Mouse (Mus musculus): ENCODE results near the gene Cactin. TPM values are rescaled to one million over a fixed set of nuclear protein-coding genes. Genes with fewer than 3 reads are reported as not detected.

Cactin gene
- total and polyA plus RNA-seq, 2 experiments from 2014 or later: 13.7 to 14.3 TPM

GRCm38 (mm10) chr10:81356352-81356990 is 35.6 kb downstream of the Cactin start:
- WGBS: 57% methylated on average over 12 of the region's 12 CpGs

DNA sequence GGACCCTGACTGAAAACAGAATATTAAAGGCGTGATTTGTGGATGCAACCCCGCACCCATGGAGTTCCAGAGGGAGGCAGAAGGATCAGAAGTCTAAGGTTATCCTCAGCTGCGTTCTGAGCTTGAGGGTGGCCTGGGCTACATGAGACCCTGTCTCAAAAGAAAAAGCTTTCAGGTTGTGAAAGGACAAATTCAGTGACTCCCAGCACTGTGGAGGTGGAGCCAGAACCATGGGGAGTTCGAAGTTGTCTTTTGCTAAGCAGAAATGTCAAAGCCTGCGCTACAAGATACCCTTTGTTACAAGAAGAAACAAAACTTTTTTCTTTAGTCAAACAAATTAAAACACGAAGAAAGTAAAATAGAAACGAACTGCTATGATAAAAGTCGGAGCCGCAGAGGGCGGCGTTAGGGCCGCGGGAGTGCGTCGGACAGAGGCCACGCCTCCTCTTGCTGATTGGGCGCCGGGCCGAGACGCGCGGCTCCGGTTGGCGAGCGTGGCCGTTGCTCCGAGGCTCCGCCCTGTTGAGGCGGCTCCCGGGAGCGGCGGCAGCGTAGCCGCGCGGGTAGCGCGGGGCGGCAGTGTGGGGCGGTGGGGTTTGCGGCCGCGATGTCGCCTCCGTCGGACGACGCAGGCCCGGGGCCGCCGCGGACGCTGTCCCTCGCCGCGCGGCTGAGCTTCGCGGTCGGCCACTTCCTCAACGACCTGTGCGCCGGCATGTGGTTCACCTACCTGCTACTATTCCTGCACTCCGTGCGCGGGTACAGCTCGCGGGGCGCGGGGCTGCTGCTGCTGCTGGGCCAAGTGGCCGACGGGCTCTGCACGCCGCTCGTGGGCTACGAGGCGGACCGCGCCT is 36.3 kb downstream of the Cactin start, which contains the start of gene Mfsd12:
TSS of gene Mfsd12 (plus strand) at position 501 of the 854 bp plus-strand sequence.
- Histone ChIP-seq H3K27ac (ENCODE audit: low read depth) (peak within 1 kb of the TSS; percentile 63), H3K9me3 (replicated peaks; ENCODE audit: control insufficient read depth, low read length) (no peaks in the 10 kb centered on the region), H3K27me3 (ENCODE audit: control insufficient read depth, insufficient read depth, low read length) (no peaks in the 10 kb centered on the region), H3K4me2 (ENCODE audit: low read depth, low read length) (peak within 1 kb of the TSS; percentile 99), H3K4me1 (ENCODE audit: control insufficient read depth, insufficient read depth) (peaks cover 13% of the 10 kb centered on the region), H3K4me3 (ENCODE audit: low read depth, low read length) (peak within 1 kb of the TSS; percentile 76), H3K9ac (replicated peaks; ENCODE audit: low read depth, low read length) (peak within 1 kb of the TSS; percentile 80), H3K36me3 (replicated peaks; ENCODE audit: control insufficient read depth, insufficient read depth, low read length) (0 out of 2 replicates have a peak, but pooled peaks cover 6% of the 10 kb centered on the region)
- TF ChIP-seq EP300 (IDR thresholded peaks at IDR 0.05; ENCODE audit: low read depth) (no peak), CTCF (IDR thresholded peaks at IDR 0.05; ENCODE audit: low read depth) (no peak)
- ATAC-seq (ENCODE audit: insufficient read depth, low read depth) (peak; percentile 89), DNase-seq (ENCODE audit: low spot score) (peak; percentile 86)
- WGBS: 2% methylated on average over 77 of the region's 79 CpGs

More at GRCm38 (mm10) chr10:81356352-81356990, 35.6 kb downstream of the Cactin start:
- Histone ChIP-seq H3K27ac (ENCODE audit: low read depth) (no peak overlapping the region), H3K4me3 (ENCODE audit: low read depth, low read length) (0 out of 2 replicates have a peak overlapping the region, but pooled peaks have one; percentile 76), H3K9me3 (replicated peaks; ENCODE audit: control insufficient read depth, low read length) (no peaks in the 10 kb centered on the region), H3K36me3 (replicated peaks; ENCODE audit: control insufficient read depth, insufficient read depth, low read length) (0 out of 2 replicates have a peak, but pooled peaks cover 6% of the 10 kb centered on the region), H3K9ac (replicated peaks; ENCODE audit: low read depth, low read length) (no peak overlapping the region), H3K4me1 (ENCODE audit: control insufficient read depth, insufficient read depth) (peaks cover 10% of the 10 kb centered on the region), H3K27me3 (ENCODE audit: control insufficient read depth, insufficient read depth, low read length) (no peaks in the 10 kb centered on the region), H3K4me2 (ENCODE audit: low read depth, low read length) (peak overlapping the region; percentile 99; the same call in 1 of the 2 replicates)
- no peak for DNase-seq (ENCODE audit: low spot score)
- ATAC-seq (ENCODE audit: insufficient read depth, low read depth): no peak
- TF ChIP-seq EP300 (IDR thresholded peaks at IDR 0.05; ENCODE audit: low read depth) (no peak), CTCF (IDR thresholded peaks at IDR 0.05; ENCODE audit: low read depth) (no peak)

DNA sequence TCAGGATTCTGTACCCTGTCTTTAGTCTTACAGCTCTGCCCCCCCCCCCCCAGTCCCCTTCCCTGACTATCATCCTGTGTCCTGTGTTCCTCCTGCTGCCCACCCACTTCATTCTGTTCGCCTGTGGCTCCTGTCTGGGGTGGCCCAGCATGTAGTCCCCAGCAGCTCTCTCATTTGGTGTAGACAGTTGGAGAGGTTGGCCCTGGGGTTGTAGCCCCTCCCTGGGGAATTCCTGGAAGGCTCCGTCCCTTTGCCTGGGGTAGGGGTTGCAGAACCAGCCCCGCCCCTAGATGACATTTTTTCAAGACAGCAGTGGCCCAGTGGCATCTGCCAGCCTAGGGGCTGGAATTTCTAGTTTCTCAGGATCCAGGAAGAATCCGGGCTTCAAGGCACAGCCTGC is 37.3 kb downstream of the Cactin start:
- ATAC-seq (ENCODE audit: insufficient read depth, low read depth) (no peak), DNase-seq (ENCODE audit: low spot score) (no peak)
- H3K4me3 ChIP-seq (ENCODE audit: low read depth, low read length): peak overlapping the region; percentile 76
- 0 out of 2 replicates have a peak, but pooled peaks cover 6% of the 10 kb centered on the region for H3K36me3 ChIP-seq (replicated peaks; ENCODE audit: control insufficient read depth, insufficient read depth, low read length)
- H3K27ac ChIP-seq (ENCODE audit: low read depth): peak overlapping the region; percentile 63; the same call in 1 of the 2 replicates
- peak overlapping the region; percentile 99 for H3K4me2 ChIP-seq (ENCODE audit: low read depth, low read length)
- 22% methylated on average over 4 of the region's 4 CpGs for WGBS
- peaks cover 20% of the 10 kb centered on the region for H3K4me1 ChIP-seq (ENCODE audit: control insufficient read depth, insufficient read depth)
- peak overlapping the region; percentile 80 for H3K9ac ChIP-seq (replicated peaks; ENCODE audit: low read depth, low read length)
- TF ChIP-seq CTCF (IDR thresholded peaks at IDR 0.05; ENCODE audit: low read depth) (no peak), EP300 (IDR thresholded peaks at IDR 0.05; ENCODE audit: low read depth) (no peak)
- H3K9me3 ChIP-seq (replicated peaks; ENCODE audit: control insufficient read depth, low read length): no peaks in the 10 kb centered on the region
- no peaks in the 10 kb centered on the region for H3K27me3 ChIP-seq (ENCODE audit: control insufficient read depth, insufficient read depth, low read length)

DNA sequence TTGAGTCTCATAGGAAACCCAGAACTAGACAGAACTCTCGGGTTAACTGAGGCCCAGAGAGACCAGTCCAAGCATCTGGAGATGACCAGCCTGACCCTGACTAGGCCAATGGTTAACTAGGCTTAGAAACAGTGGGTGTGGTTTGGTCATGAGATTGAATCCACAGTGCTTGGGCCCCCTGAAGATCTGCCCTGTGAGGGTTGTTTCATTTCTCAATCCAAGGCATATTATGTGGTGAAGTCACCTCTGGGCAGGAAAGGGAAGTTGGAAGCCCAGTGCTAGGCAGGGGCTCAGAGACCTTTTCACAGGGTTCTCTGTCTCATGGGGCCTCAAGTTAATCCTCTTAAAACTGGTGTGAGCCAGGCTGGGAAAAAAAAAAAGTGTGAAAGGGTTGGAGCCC is 37.9 kb downstream of the Cactin start:
- peaks cover 25% of the 10 kb centered on the region for H3K4me1 ChIP-seq (ENCODE audit: control insufficient read depth, insufficient read depth)
- H3K36me3 ChIP-seq (replicated peaks; ENCODE audit: control insufficient read depth, insufficient read depth, low read length): 0 out of 2 replicates have a peak, but pooled peaks cover 6% of the 10 kb centered on the region
- WGBS: 63% methylated on average over 1 of the region's 1 CpGs
- H3K9me3 ChIP-seq (replicated peaks; ENCODE audit: control insufficient read depth, low read length): no peaks in the 10 kb centered on the region
- no peak overlapping the region for H3K9ac ChIP-seq (replicated peaks; ENCODE audit: low read depth, low read length)
- H3K27ac ChIP-seq (ENCODE audit: low read depth): no peak overlapping the region
- ATAC-seq (ENCODE audit: insufficient read depth, low read depth) (no peak), DNase-seq (ENCODE audit: low spot score) (no peak)
- peak overlapping the region; percentile 99 for H3K4me2 ChIP-seq (ENCODE audit: low read depth, low read length)
- no peaks in the 10 kb centered on the region for H3K27me3 ChIP-seq (ENCODE audit: control insufficient read depth, insufficient read depth, low read length)
- H3K4me3 ChIP-seq (ENCODE audit: low read depth, low read length): no peak overlapping the region
- TF ChIP-seq CTCF (IDR thresholded peaks at IDR 0.05; ENCODE audit: low read depth) (no peak), EP300 (IDR thresholded peaks at IDR 0.05; ENCODE audit: low read depth) (no peak)

- peaks cover 3% of the 10 kb centered on the region; the same call in 1 of the 2 replicates for H3K27me3 ChIP-seq (ENCODE audit: control insufficient read depth, insufficient read depth, low read length)
- H3K4me1 ChIP-seq (ENCODE audit: control insufficient read depth, insufficient read depth): peaks cover 42% of the 10 kb centered on the region
- no peak overlapping the region for H3K4me2 ChIP-seq (ENCODE audit: low read depth, low read length)
- no peaks in the 10 kb centered on the region for H3K9me3 ChIP-seq (replicated peaks; ENCODE audit: control insufficient read depth, low read length)
- TF ChIP-seq CTCF (IDR thresholded peaks at IDR 0.05; ENCODE audit: low read depth): no peak
- TF ChIP-seq EP300 (IDR thresholded peaks at IDR 0.05; ENCODE audit: low read depth): no peak
- ATAC-seq (ENCODE audit: insufficient read depth, low read depth) (no peak), DNase-seq (ENCODE audit: low spot score) (no peak)
- peak overlapping the region; percentile 44; the same call in 1 of the 2 replicates for H3K27ac ChIP-seq (ENCODE audit: low read depth)
- 51% methylated on average over 8 of the region's 8 CpGs for WGBS
- H3K36me3 ChIP-seq (replicated peaks; ENCODE audit: control insufficient read depth, insufficient read depth, low read length): 0 out of 2 replicates have a peak, but pooled peaks cover 6% of the 10 kb centered on the region
- H3K4me3 ChIP-seq (ENCODE audit: low read depth, low read length): no peak overlapping the region
- H3K9ac ChIP-seq (replicated peaks; ENCODE audit: low read depth, low read length): no peak overlapping the region; the same call in 1 of the 2 replicates
Measured at GRCm38 (mm10) chr10:81360721-81361120, 39.8 kb downstream of the Cactin start.

Measured in heart, postnatal 0 days (tissue).